Mouse (Mus musculus): Measurements from ENCODE around the gene Gfpt2.

DNA sequence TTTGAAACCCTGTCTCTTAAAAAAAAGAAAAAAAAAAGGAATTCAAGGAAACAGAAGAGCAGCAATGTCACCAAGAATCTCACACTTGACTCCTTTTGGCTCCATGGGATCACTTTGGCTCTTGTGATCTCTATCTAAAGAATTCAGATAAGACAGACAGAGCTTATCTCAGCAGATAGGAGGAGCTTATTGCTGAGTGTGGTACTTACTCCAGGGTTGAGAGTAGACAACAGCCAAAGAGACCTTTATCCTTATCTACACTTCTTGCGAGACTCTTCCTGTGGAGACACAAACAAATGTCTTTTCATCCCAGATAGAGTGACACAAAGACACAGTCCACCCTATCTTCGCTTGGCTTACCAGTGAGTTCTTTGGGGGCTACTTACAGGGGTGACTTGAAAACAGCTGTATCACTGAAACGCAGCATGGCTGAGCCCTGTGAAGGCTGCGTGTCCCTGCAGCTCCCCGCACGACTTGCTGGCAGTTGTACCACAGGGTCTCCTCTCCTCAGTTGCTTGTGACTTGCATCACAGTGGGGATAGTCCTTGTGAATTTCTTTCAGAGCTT, 12.1 kb upstream of the Gfpt2 start:
- TF ChIP-seq POLR2A (IDR thresholded peaks at IDR 0.05; ENCODE audit: insufficient read length, low read depth) = no peak
- no peak for TF ChIP-seq MYOG (IDR thresholded peaks at IDR 0.05; ENCODE audit: control insufficient read depth in 1 of 3, insufficient read depth in 1 of 3, insufficient read length in 2 of 3, low read depth in 2 of 3)
- no peak for TF ChIP-seq CEBPB (IDR thresholded peaks at IDR 0.05; ENCODE audit: insufficient read depth, poor library complexity, severe bottlenecking)
